Mouse (Mus musculus): ENCODE measurements around the gene Med27. TPM values are rescaled to one million over a fixed set of nuclear protein-coding genes. Genes with fewer than 3 reads are reported as not detected.
"Not testable (repeated sequence)": the region's sequence is repeated elsewhere in the genome, so short reads cannot be mapped to it uniquely, and the experiment has no call there.

Gene Med27
- total and polyA plus RNA-seq, 3 experiments, result 32.1 to 36.2 (median 33.6) TPM

GRCm38 (mm10) chr2:29528811-29529210, 182.2 kb downstream of the Med27 start:
- Histone ChIP-seq H3K4me1 (ENCODE audit: control insufficient read depth in 1 of 2, insufficient read depth in 2 of 2) (peaks cover 2 to 19% of the 10 kb centered on the region in 2 experiments; a peak in 3 of 4 replicates), H3K4me3 (replicated peaks in 1 of 3; ENCODE audit: low read depth in 2 of 3, low read length in 2 of 3, poor library complexity in 1 of 3) (no peak overlapping the region), H3K9me3 (replicated peaks; ENCODE audit: low read length) (no peaks in the 10 kb centered on the region), H3K9ac (ENCODE audit: insufficient read depth, low read depth) (no peak overlapping the region), H3K4me2 (ENCODE audit: insufficient read depth, low read depth, poor library complexity, severe bottlenecking) (no peak overlapping the region), H3K27ac (ENCODE audit: insufficient read depth, low read depth) (no peak overlapping the region), H3K27me3 (replicated peaks) (no peaks in the 10 kb centered on the region), H3K36me3 (replicated peaks in 1 of 2; ENCODE audit: control insufficient read depth in 1 of 2, insufficient read depth in 1 of 2, low read length in 1 of 2) (peaks cover 0 to 11% of the 10 kb centered on the region in 2 experiments), H3K79me2 (replicated peaks; ENCODE audit: control insufficient read depth, extremely low read depth, insufficient read depth, poor library complexity, severe bottlenecking) (no peaks in the 10 kb centered on the region)
- no peak for TF ChIP-seq JUN (IDR thresholded peaks at IDR 0.05; ENCODE audit: insufficient read depth, low read depth, low read length)
- TF ChIP-seq CHD1 (IDR thresholded peaks at IDR 0.05; ENCODE audit: low read depth, low read length), result no peak
- TF ChIP-seq CHD2 (IDR thresholded peaks at IDR 0.05; ENCODE audit: low read length), result no peak
- TF ChIP-seq SIN3A (IDR thresholded peaks at IDR 0.05; ENCODE audit: low read length), result no peak
- TF ChIP-seq GABPA (IDR thresholded peaks at IDR 0.05; ENCODE audit: insufficient replicate concordance, low read depth, low read length), result no peak
- TF ChIP-seq RCOR1 (conservative IDR thresholded peaks at IDR 0.05; ENCODE audit: low read depth, low read length), result no peak
- no peak for TF ChIP-seq CTCF (conservative IDR thresholded peaks at IDR 0.05 in 1 of 2, IDR thresholded peaks at IDR 0.05 in 1 of 2; ENCODE audit: low read depth in 2 of 2, low read length in 2 of 2)
- no peak for TF ChIP-seq MYC (IDR thresholded peaks at IDR 0.05; ENCODE audit: low read depth, low read length)
- no peak for TF ChIP-seq MAZ (IDR thresholded peaks at IDR 0.05; ENCODE audit: low read depth, low read length)
- TF ChIP-seq ZKSCAN1 (IDR thresholded peaks at IDR 0.05; ENCODE audit: borderline replicate concordance, low read depth, low read length), result no peak
- TF ChIP-seq TBP (conservative IDR thresholded peaks at IDR 0.05; ENCODE audit: low read depth, low read length), result no peak
- no peak for TF ChIP-seq MXI1 (IDR thresholded peaks at IDR 0.05; ENCODE audit: low read depth, low read length)
- dilution Hi-C loops (cut with MboI; ENCODE audit: extremely low pct_ligation_motif_present, extremely low pct_unique_long_range_greater_than_20kb, low sequenced_read_pairs), result no loop called here
- DNase-seq (ENCODE audit: extremely low read depth), result no peak
- in situ Hi-C loops (cut with MboI; ENCODE audit: low pct_ligation_motif_present, low pct_unique_long_range_greater_than_20kb, low sequenced_read_pairs), result no loop called here

GRCm38 (mm10) chr2:29529788-29530187, 183.2 kb downstream of the Med27 start:
- H3K9ac ChIP-seq (ENCODE audit: insufficient read depth, low read depth); H3K27ac ChIP-seq (ENCODE audit: insufficient read depth, low read depth); DNase-seq (ENCODE audit: extremely low read depth); in situ Hi-C loops (cut with MboI; ENCODE audit: low pct_ligation_motif_present, low pct_unique_long_range_greater_than_20kb, low sequenced_read_pairs); dilution Hi-C loops (cut with MboI; ENCODE audit: extremely low pct_ligation_motif_present, extremely low pct_unique_long_range_greater_than_20kb, low sequenced_read_pairs); H3K4me2 ChIP-seq (ENCODE audit: insufficient read depth, low read depth, poor library complexity, severe bottlenecking); H3K36me3 ChIP-seq (replicated peaks in 1 of 2; ENCODE audit: control insufficient read depth in 1 of 2, insufficient read depth in 1 of 2, low read length in 1 of 2); H3K79me2 ChIP-seq (replicated peaks; ENCODE audit: control insufficient read depth, extremely low read depth, insufficient read depth, poor library complexity, severe bottlenecking); H3K27me3 ChIP-seq (replicated peaks); H3K9me3 ChIP-seq (replicated peaks; ENCODE audit: low read length); H3K4me3 ChIP-seq (replicated peaks in 1 of 3; ENCODE audit: low read depth in 2 of 3, low read length in 2 of 3, poor library complexity in 1 of 3): not testable (repeated sequence)
- peaks cover 2 to 18% of the 10 kb centered on the region in 2 experiments; a peak in 3 of 4 replicates for H3K4me1 ChIP-seq (ENCODE audit: control insufficient read depth in 1 of 2, insufficient read depth in 2 of 2)

- no peak overlapping the region for H3K27ac ChIP-seq (ENCODE audit: insufficient read depth, low read depth)
- H3K9ac ChIP-seq (ENCODE audit: insufficient read depth, low read depth), result no peak overlapping the region
- DNase-seq (ENCODE audit: extremely low read depth), result no peak
- peaks cover 0 to 2% of the 10 kb centered on the region in 2 experiments; a peak in 1 of 4 replicates for H3K4me1 ChIP-seq (ENCODE audit: control insufficient read depth in 1 of 2, insufficient read depth in 2 of 2)
- in situ Hi-C loops (cut with MboI; ENCODE audit: low pct_ligation_motif_present, low pct_unique_long_range_greater_than_20kb, low sequenced_read_pairs), result no loop called here
- no peak overlapping the region for H3K4me3 ChIP-seq (replicated peaks in 1 of 3; ENCODE audit: low read depth in 2 of 3, low read length in 2 of 3, poor library complexity in 1 of 3)
- TF ChIP-seq ZC3H11A (IDR thresholded peaks at IDR 0.05; ENCODE audit: low read depth, low read length) (no peak), POLR2AphosphoS2 (IDR thresholded peaks at IDR 0.05; ENCODE audit: low read depth, low read length) (no peak), IRF4 (IDR thresholded peaks at IDR 0.05; ENCODE audit: low read depth, low read length) (no peak), PAX5 (IDR thresholded peaks at IDR 0.05; ENCODE audit: low read length) (no peak), ELF1 (IDR thresholded peaks at IDR 0.05; ENCODE audit: low read depth, low read length) (no peak), UBTF (IDR thresholded peaks at IDR 0.05; ENCODE audit: low read depth, low read length) (no peak)
- no peak overlapping the region for H3K4me2 ChIP-seq (ENCODE audit: insufficient read depth, low read depth, poor library complexity, severe bottlenecking)
- no peaks in the 10 kb centered on the region for H3K79me2 ChIP-seq (replicated peaks; ENCODE audit: control insufficient read depth, extremely low read depth, insufficient read depth, poor library complexity, severe bottlenecking)
- H3K9me3 ChIP-seq (replicated peaks; ENCODE audit: low read length), result no peaks in the 10 kb centered on the region
- no peaks in the 10 kb centered on the region for H3K36me3 ChIP-seq (replicated peaks in 1 of 2; ENCODE audit: control insufficient read depth in 1 of 2, insufficient read depth in 1 of 2, low read length in 1 of 2)
- dilution Hi-C loops (cut with MboI; ENCODE audit: extremely low pct_ligation_motif_present, extremely low pct_unique_long_range_greater_than_20kb, low sequenced_read_pairs), result no loop called here
- peaks cover 10% of the 10 kb centered on the region for H3K27me3 ChIP-seq (replicated peaks)
These were observed 185.6 kb downstream of the Med27 start for GRCm38 (mm10) chr2:29532173-29532572.

Measured in CH12.LX (cell line).